Mouse (Mus musculus): ENCODE results near the gene Gm35549.

GRCm38 (mm10) chr9:122875145-122875544 lies 31.3 kb upstream of the Gm35549 start:
- no peak for TF ChIP-seq CTCF (IDR thresholded peaks at IDR 0.05; ENCODE audit: low read depth)
- TF ChIP-seq EP300 (IDR thresholded peaks at IDR 0.05; ENCODE audit: low read depth): no peak
